Mouse (Mus musculus): ENCODE measurements at regions not wholly inside any gene's neighbourhood (a gene's known extent, or its start where the extent isn't known, plus 50 kb on each side); places are given as distances from the start of the nearest gene placed in this dataset.

- in situ Hi-C loops (cut with MboI) = no loop called here
Measured at GRCm38 (mm10) chr15:68445341-68445740, 1944.6 kb upstream of the Lrrc6 start.

GRCm38 (mm10) chr15:68440636-68441035 is 1939.9 kb upstream of the Lrrc6 start:
- in situ Hi-C loops (cut with MboI) = no loop called here

- in situ Hi-C loops (cut with MboI) = no loop called here
Measured at GRCm38 (mm10) chr15:68435961-68436360, 1935.3 kb upstream of the Lrrc6 start.

GRCm38 (mm10) chr15:68431251-68431650 is 1930.5 kb upstream of the Lrrc6 start:
- in situ Hi-C loops (cut with MboI) = no loop called here

GRCm38 (mm10) chr15:68430486-68430885 is 1929.8 kb upstream of the Lrrc6 start:
- in situ Hi-C loops (cut with MboI) = no loop called here

- in situ Hi-C loops (cut with MboI) = no loop called here
Measured at GRCm38 (mm10) chr15:68428444-68429228, 1927.9 kb upstream of the Lrrc6 start.

- in situ Hi-C loops (cut with MboI) = no loop called here
Measured at GRCm38 (mm10) chr15:68417142-68417541, 1916.4 kb upstream of the Lrrc6 start.

- in situ Hi-C loops (cut with MboI) = no loop called here
Measured at GRCm38 (mm10) chr15:68415401-68415925, 1914.8 kb upstream of the Lrrc6 start.

- in situ Hi-C loops (cut with MboI) = no loop called here
Measured at GRCm38 (mm10) chr15:68414047-68414446, 1913.3 kb upstream of the Lrrc6 start.

GRCm38 (mm10) chr15:68412697-68413096 is 1912.0 kb upstream of the Lrrc6 start:
- in situ Hi-C loops (cut with MboI) = no loop called here

- in situ Hi-C loops (cut with MboI) = no loop called here
Measured at GRCm38 (mm10) chr15:68412156-68412555, 1911.4 kb upstream of the Lrrc6 start.

GRCm38 (mm10) chr15:68403554-68404070 is 1902.9 kb upstream of the Lrrc6 start:
- in situ Hi-C loops (cut with MboI) = no loop called here

GRCm38 (mm10) chr15:68401726-68402125 is 1901.0 kb upstream of the Lrrc6 start:
- in situ Hi-C loops (cut with MboI) = no loop called here

GRCm38 (mm10) chr15:68401006-68401405 is 1900.3 kb upstream of the Lrrc6 start:
- in situ Hi-C loops (cut with MboI) = no loop called here

- in situ Hi-C loops (cut with MboI) = no loop called here
Measured at GRCm38 (mm10) chr15:68396566-68396965, 1895.9 kb upstream of the Lrrc6 start.

GRCm38 (mm10) chr15:68394749-68395148 is 1894.0 kb upstream of the Lrrc6 start:
- in situ Hi-C loops (cut with MboI) = no loop called here

- in situ Hi-C loops (cut with MboI) = no loop called here
Measured at GRCm38 (mm10) chr15:68394157-68394556, 1893.4 kb upstream of the Lrrc6 start.

GRCm38 (mm10) chr15:68391737-68392136 is 1891.0 kb upstream of the Lrrc6 start:
- in situ Hi-C loops (cut with MboI) = no loop called here

- in situ Hi-C loops (cut with MboI) = no loop called here
Measured at GRCm38 (mm10) chr15:68389855-68390254, 1889.1 kb upstream of the Lrrc6 start.

GRCm38 (mm10) chr15:68387349-68388065 is 1886.8 kb upstream of the Lrrc6 start:
- in situ Hi-C loops (cut with MboI) = no loop called here

- in situ Hi-C loops (cut with MboI) = no loop called here
Measured at GRCm38 (mm10) chr15:68384571-68385335, 1884.0 kb upstream of the Lrrc6 start.

GRCm38 (mm10) chr15:68375166-68375565 is 1874.5 kb upstream of the Lrrc6 start:
- in situ Hi-C loops (cut with MboI) = no loop called here

Measured in mature B cell (primary cell).